Mouse (Mus musculus) cerebellum, postnatal 4 days (tissue): ENCODE results near the gene Llgl2.
A peak's percentile ranks its signal among the peaks of the same experiment; 100 is the strongest.

Experiments
- DNase-seq, 2 experiments: peaks; one replicate each; pipeline ENCODE4 v3.0.0; 2022; ENCODE audit warnings: low spot score in 2 of 2, mixed read lengths in 1 of 2

The Llgl2 gene

GRCm38 (mm10) chr11:115808696-115809310 lies 15.0 kb upstream of the Llgl2 start:
- no peak for DNase-seq

DNA sequence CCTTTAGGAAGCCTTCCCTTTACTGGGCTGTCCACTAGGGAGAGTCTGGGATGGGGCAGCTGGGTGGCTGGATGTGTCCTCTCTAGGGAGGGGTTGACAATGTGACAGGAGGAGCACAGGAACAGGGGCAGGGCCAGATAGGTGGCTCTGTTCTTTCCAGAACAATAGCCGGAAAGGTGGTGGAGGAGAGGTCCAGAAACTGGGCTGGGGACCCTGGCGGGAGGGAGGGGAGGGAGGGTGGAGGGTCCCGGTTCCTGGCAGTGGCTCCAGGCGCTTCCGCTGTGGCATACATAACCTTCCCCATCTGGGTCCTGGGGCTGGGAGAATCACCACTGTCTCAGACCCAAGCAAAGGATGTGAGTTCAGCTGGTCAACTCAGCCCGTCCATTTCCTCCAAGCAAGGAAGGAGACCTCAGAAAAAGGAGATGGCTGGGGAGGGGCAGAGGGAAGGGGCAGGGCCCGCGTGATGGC lies 14.5 kb upstream of the Llgl2 start:
- DNase-seq, result no peak

- DNase-seq, result no peak
Observed at GRCm38 (mm10) chr11:115810377-115810776, 13.5 kb upstream of the Llgl2 start.

GRCm38 (mm10) chr11:115811381-115812093 lies 12.3 kb upstream of the Llgl2 start:
- no peak for DNase-seq

- DNase-seq, result no peak
Observed at GRCm38 (mm10) chr11:115812095-115812494, 11.8 kb upstream of the Llgl2 start.

DNA sequence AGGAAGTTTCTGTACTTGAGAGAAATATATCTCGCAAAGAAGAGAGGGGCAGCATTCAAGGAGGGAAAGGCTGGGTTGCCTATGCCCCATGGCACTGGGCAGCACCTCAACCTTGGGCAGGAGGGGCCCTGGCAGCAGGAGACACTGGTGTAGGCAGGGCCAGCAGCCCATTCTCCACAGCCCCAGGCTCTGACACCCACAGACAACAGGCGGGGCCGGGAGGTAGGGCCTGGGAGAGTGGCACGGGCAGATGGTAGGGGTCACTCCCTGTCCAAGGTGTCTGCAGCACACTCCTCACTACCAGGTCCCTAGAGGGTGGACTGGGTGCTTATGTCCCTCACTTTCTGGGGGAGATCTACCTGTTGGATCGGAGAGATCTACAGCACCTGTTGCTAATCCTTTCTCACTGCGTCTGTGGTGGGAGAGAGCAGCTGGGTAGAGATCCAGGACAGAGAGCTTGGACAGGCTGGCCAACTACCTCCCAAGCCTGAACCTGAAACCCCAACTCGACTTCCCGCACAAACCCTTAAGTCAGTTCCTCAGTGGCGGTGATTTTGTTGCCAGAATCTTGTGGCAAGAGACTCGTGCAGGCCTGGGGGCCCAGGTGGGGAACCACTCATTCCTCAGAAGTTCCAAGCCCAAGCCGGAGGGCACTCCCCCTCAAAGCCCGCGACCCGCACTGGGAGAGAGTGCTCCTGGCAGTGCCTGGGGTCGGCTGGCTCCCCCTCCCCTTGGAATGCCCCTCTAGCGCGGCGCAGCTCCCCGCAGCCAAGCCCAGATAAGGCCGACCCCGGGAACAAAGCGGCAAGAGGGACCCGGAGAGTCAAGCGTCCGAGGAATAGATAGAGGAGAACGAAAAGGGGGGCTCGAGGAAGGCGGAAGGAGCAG lies 11.1 kb upstream of the Llgl2 start:
- peak in 1 of 2 experiments; percentile 25 for DNase-seq

DNA sequence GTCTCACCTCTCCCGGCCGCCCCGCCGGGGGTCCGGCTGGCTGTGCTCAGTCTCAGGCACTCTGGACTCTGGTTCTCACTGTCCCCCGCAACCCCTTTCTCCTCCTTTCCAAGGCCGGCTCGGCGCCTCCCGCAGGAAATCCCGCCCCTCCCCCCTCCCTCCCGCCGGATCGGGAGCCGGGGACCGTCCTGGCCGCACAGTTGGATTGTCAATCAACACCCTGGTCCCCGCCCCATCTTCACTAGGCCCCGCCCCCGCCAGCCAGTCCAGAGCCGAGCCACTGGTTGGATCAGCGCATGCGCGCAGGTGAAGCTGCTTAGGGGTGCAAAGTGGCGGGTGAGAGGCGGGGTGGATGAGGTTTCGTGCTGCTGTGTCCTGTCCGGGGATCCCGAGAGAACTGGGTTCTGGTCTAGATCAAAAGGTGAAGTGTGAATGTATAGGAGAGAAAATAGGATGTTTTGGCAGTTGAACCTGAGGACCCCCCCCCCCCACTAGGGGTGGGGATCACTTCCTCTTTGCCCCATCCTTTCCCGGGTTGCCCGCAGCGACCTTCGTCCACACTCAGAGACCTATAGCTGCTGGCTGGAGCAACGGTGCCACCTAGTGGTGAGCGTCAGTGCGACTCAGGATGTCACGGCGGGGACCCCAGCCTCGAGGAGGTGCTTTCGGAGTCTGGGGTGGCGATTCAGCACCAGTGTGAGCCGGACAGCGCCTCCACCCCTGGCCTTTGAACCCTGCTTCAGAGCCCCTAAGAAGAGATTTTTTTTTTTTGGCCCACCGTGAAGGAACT lies 10.1 kb upstream of the Llgl2 start, which contains the start of gene Caskin2:
TSS of gene Caskin2 (minus strand) at position 133 of the 790 bp plus-strand sequence.
- DNase-seq, result peak; percentile 96 to 98

GRCm38 (mm10) chr11:115814605-115815450 lies 9.0 kb upstream of the Llgl2 start, which contains the start of gene Tsen54:
Tsen54 (plus strand) TSS chr11:115814724.
- peak; percentile 76 to 90 for DNase-seq

DNA sequence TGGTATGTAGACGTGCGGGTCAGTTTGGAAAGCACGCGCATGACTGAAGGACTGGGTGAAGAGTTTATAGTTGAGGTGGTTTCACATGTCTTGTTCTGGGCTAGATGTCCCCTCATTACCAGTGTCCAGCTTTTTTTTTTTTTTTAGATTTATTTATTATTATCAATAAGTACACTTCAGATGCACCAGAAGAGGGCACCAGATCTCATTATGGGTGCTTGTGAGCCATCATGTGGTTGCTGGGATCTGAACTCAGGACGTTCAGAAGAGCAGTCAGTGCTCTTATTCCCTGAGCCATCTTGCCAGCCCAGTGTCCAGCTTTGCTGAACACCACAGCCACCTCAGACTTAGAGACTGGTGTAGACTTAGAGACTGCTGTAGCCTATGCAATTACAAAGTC lies 6.5 kb upstream of the Llgl2 start:
- DNase-seq, result no peak

GRCm38 (mm10) chr11:115819915-115820623 lies 3.8 kb upstream of the Llgl2 start:
- DNase-seq, result no peak

DNA sequence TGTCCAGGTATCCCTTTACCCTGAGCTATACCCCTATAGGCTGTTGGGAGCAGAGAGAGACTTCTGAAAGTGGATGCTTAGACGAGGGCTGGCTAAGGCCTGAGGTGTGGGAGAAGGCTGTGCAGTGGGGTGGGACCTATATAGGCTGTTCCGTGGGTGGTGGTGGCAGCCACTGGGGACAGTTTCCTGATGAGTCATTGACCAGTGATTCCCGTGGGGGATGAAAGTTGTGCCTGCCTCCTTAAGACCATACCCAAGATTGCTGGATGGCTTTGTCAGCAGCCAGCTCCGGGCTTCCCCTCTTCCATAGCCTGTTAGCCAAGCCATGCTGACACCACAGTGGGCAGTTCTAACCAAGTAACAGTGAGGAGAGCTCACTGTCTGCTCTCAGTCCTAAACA lies 2.8 kb upstream of the Llgl2 start:
- no peak for DNase-seq

DNA sequence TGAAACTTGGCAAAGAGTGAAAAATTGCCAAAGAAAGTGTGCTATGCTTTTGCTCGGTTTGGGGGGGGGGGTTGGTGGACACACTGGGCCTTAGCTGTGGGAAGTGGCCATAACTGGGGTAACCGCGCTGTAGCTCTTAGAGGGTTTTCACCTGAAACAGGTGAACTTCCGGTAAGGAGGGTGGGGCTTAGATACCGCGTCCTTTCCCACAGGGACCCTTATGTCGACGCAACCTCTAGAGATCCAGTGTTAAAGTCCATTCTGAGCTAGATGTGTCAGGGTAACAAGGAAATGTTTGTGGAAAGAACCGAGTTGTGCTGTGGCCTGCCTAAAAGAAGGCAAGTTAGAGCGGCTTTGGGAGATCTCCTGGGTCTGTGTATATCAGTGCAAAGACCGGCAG lies 964 bp downstream of the Llgl2 start:
- no peak for DNase-seq

DNA sequence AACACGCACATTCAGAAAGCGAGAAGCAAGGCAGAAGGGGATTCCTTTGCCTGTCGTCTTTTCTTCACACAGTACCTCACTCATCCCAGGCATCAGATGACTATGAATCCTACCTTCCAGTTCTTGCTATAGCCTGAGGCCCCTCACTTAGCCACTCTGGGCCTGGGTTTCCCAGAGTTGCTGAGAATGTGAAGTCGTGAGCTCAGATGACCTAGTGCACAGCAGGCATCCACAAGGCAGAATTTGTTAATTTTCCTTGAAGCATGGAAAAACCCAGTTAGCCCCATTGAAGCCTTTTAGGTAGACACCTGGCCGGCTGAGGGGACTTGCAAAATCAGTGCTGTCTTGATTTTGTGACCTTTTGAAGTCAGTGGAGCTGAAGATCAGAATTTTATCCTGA lies 2.6 kb downstream of the Llgl2 start:
- no peak for DNase-seq

DNA sequence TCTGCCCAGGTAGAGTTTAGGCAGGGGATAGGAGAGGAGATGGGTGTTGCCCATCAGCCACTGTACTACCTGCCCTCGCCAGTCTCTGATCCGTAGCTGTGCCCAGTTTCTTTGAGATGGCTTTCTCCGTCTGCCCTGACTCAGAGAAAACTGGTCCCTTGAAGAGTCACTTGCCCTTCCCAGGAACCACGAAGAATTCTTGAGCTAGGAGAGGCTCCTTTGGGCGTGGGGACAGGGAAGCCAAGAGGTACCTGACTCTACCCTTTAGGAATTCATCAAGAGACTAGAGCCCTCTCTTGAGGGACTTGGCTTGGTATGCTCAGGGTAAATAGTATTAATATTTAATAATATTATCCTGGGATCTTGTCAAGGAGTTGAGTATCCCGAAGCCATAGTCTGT lies 3.8 kb downstream of the Llgl2 start:
- no peak for DNase-seq

GRCm38 (mm10) chr11:115829036-115829435 lies 5.2 kb downstream of the Llgl2 start:
- DNase-seq, result no peak

- DNase-seq, result no peak
Observed at GRCm38 (mm10) chr11:115830550-115831325, 6.9 kb downstream of the Llgl2 start.

DNA sequence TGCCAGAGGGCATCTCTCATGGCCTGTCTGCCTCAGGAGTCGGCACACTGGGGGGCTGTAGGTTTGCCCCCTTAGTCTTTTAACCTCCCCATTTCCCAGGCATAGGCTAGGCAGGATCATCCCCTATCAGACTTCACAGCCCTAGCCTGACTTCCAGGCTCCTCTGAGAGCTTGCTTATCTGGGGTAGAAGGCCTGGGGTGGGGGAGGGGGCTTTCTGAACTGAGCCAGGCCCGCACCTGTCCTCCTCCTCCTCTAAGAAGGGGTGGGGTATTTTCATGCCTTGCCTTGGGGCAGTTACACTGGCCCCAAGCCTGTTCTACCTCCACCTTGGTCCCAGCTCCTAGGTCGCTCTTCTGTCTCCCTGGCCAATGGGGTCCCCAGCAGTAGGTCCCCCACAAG lies 7.7 kb downstream of the Llgl2 start:
- DNase-seq, result no peak

GRCm38 (mm10) chr11:115832064-115832463 lies 8.2 kb downstream of the Llgl2 start:
- DNase-seq, result no peak

DNA sequence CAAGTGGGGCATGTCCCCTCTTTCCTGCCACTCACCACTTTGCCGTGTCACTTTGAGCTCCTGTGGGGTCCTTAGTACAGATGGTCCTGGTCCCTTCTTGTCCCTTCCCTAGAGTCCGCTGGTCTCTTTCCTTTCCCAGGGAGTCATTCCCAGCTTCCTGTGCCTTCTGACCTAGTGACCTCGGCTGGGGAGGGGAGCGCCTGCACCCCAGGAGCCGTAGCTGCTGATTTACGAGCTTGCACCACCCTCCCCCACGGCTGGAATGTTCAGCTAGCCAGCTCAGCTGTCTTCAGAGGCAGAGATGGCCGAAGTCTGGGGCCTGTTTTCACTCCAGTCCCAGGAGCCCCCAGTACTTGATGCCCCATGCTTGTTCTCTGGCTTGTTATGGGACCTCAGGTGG lies 8.7 kb downstream of the Llgl2 start:
- DNase-seq, result no peak
